Mouse (Mus musculus): Measurements from ENCODE around the gene Cfl1. TPM values are rescaled to one million over a fixed set of nuclear protein-coding genes. Genes with fewer than 3 reads are reported as not detected.

Cfl1 gene
- polyA plus RNA-seq (2011; ENCODE audit: insufficient read depth, insufficient read length, low replicate concordance, missing spikeins), result 441 and 478 TPM in 2 replicates

DNA sequence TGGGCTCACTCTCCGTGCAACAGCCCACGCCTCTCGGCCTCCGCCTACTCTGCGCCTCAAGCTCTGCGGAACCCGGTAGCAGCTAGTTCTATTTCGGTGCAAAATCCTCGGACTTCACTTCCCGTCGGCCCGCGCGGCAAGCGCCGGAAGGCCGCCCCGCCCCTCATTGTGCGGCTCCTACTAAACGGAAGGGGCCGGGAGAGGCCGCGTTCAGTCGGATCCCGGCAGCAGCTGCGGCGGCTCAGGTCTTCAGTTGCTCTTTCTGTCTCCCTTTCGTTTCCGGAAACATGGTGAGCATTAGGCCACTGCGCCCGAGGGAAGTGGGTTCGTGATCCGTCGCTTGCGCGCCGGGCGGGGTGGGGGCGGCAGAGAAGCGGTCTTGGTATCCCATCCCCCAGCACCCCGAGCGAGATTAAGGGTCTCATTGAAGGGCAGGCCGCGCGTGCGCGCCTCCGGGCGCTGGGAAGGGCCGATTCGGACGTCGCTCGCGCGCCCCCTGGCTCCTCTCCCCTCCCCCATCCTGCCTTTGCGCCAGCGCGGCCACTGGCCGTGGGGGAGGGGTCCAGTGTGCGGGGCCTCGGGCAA, at the start of gene Cfl1:
TSS of gene Cfl1 (plus strand) at position 143 of the 585 bp plus-strand sequence.
- TF ChIP-seq POLR2A (IDR thresholded peaks at IDR 0.05; ENCODE audit: borderline replicate concordance, control insufficient read depth, low read depth, low read length) (peak; percentile 89; the same call in 1 of the 2 replicates), CTCF (IDR thresholded peaks at IDR 0.05; ENCODE audit: control insufficient read depth, insufficient read depth, low read length) (no peak)

GRCm38 (mm10) chr19:5444371-5444908, 45.8 kb upstream of the Cfl1 start:
- Histone ChIP-seq H3K27ac (ENCODE audit: control insufficient read depth, insufficient read depth, low read depth, low read length, poor library complexity) (no peak overlapping the region), H3K4me1 (ENCODE audit: control insufficient read depth, insufficient read depth, low read length) (peaks cover 9% of the 10 kb centered on the region), H3K4me3 (replicated peaks; ENCODE audit: control insufficient read depth, low read depth, low read length) (no peak overlapping the region)
- WGBS, result 41% methylated on average over 9 of the region's 9 CpGs
- TF ChIP-seq POLR2A (IDR thresholded peaks at IDR 0.05; ENCODE audit: borderline replicate concordance, control insufficient read depth, low read depth, low read length) (no peak), CTCF (IDR thresholded peaks at IDR 0.05; ENCODE audit: control insufficient read depth, insufficient read depth, low read length) (no peak)

More for the DNA sequence above, at the start of gene Cfl1:
- peak within 1 kb of the TSS; percentile 91 for H3K4me3 ChIP-seq (replicated peaks; ENCODE audit: control insufficient read depth, low read depth, low read length)
- H3K27ac ChIP-seq (ENCODE audit: control insufficient read depth, insufficient read depth, low read depth, low read length, poor library complexity), result peak within 1 kb of the TSS; percentile 97
- WGBS, result under 1% methylated on average over 62 of the region's 62 CpGs
- peaks cover 2% of the 10 kb centered on the region; the same call in 1 of the 2 replicates for H3K4me1 ChIP-seq (ENCODE audit: control insufficient read depth, insufficient read depth, low read length)

DNA sequence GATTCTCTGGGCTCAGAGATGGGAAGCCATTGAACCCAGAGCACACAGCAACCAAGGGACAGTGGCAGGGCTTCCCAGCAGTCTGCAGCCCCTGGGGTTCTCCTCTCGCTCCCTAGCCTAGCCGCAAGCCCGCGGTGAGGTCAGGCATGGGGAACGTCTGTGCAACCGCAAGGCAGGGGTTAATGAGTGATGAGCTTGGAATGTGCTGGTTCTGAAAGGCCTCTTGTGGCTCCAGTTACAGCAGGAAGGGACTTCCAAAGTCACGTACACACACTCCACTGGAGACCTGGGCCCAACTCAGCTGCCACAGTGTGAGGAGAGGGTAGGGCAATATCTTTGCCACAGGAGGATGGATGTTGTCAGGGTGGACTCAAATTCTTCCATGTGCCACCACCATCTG, 45.3 kb upstream of the Cfl1 start:
- H3K4me1 ChIP-seq (ENCODE audit: control insufficient read depth, insufficient read depth, low read length), result peaks cover 9% of the 10 kb centered on the region
- no peak overlapping the region for H3K4me3 ChIP-seq (replicated peaks; ENCODE audit: control insufficient read depth, low read depth, low read length)
- H3K27ac ChIP-seq (ENCODE audit: control insufficient read depth, insufficient read depth, low read depth, low read length, poor library complexity), result no peak overlapping the region
- no peak for TF ChIP-seq POLR2A (IDR thresholded peaks at IDR 0.05; ENCODE audit: borderline replicate concordance, control insufficient read depth, low read depth, low read length)
- TF ChIP-seq CTCF (IDR thresholded peaks at IDR 0.05; ENCODE audit: control insufficient read depth, insufficient read depth, low read length), result no peak
- 56% methylated on average over 7 of the region's 7 CpGs for WGBS

- Histone ChIP-seq H3K4me1 (ENCODE audit: control insufficient read depth, insufficient read depth, low read length) (peaks cover 9% of the 10 kb centered on the region), H3K4me3 (replicated peaks; ENCODE audit: control insufficient read depth, low read depth, low read length) (no peak overlapping the region), H3K27ac (ENCODE audit: control insufficient read depth, insufficient read depth, low read depth, low read length, poor library complexity) (no peak overlapping the region)
- TF ChIP-seq POLR2A (IDR thresholded peaks at IDR 0.05; ENCODE audit: borderline replicate concordance, control insufficient read depth, low read depth, low read length) (no peak), CTCF (IDR thresholded peaks at IDR 0.05; ENCODE audit: control insufficient read depth, insufficient read depth, low read length) (no peak)
- 90% methylated on average over 5 of the region's 5 CpGs for WGBS
These were observed 44.5 kb upstream of the Cfl1 start for GRCm38 (mm10) chr19:5445747-5446146.

DNA sequence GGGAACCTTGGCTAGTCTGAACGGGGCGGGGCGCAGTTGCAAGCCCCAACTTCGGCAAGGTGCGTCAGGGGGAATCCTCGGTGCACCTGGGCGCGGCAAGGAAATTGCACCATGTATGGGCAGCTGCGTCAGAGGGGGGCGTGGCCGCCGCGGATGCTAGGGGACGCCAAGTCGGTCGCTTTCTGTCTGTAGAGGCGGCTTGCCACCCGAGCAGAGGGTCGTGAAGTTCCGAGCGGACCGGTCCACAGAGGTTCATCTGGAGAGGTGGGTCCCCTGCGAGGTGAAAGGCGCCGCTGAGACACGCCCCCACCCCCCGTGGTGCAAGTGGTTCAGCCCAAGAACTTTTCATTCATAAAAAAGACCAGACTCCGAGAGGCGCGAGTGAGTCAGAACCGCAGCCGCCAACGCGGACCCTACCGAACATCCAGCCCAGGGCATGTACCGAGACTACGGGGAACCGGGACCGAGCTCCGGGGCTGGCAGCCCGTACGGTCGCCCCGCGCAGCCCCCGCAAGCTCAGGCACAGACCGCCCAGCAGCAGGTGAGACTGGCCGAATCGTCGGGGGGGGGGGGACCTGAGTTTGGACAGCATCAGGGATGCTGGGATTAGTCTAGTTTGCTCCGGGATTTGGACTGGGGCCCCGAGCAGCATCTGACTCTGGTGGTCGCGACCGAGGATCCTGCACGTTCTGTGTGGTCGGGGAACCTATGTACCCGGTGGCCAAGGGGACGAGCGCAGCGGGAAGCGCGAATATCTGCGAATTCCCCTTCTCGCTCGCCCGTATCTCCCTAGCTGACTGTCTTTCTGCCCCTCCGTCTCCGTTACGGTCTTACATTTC, 42.5 kb upstream of the Cfl1 start, which contains the start of gene Fosl1:
TSS of gene Fosl1 (plus strand) at position 33 of the 839 bp plus-strand sequence.
- WGBS, result under 1% methylated on average over 70 of the region's 70 CpGs

GRCm38 (mm10) chr19:5448354-5449150, 41.7 kb upstream of the Cfl1 start:
- Histone ChIP-seq H3K4me1 (ENCODE audit: control insufficient read depth, insufficient read depth, low read length) (peaks cover 9% of the 10 kb centered on the region), H3K27ac (ENCODE audit: control insufficient read depth, insufficient read depth, low read depth, low read length, poor library complexity) (no peak overlapping the region), H3K4me3 (replicated peaks; ENCODE audit: control insufficient read depth, low read depth, low read length) (no peak overlapping the region)
- WGBS, result 4% methylated on average over 36 of the region's 36 CpGs
- TF ChIP-seq POLR2A (IDR thresholded peaks at IDR 0.05; ENCODE audit: borderline replicate concordance, control insufficient read depth, low read depth, low read length) (no peak), CTCF (IDR thresholded peaks at IDR 0.05; ENCODE audit: control insufficient read depth, insufficient read depth, low read length) (no peak)

More for the DNA sequence above, 42.5 kb upstream of the Cfl1 start, which contains the start of gene Fosl1:
- Histone ChIP-seq H3K4me1 (ENCODE audit: control insufficient read depth, insufficient read depth, low read length) (peaks cover 9% of the 10 kb centered on the region), H3K27ac (ENCODE audit: control insufficient read depth, insufficient read depth, low read depth, low read length, poor library complexity) (no peak within 1 kb of the TSS), H3K4me3 (replicated peaks; ENCODE audit: control insufficient read depth, low read depth, low read length) (peak within 1 kb of the TSS; percentile 50)
- TF ChIP-seq POLR2A (IDR thresholded peaks at IDR 0.05; ENCODE audit: borderline replicate concordance, control insufficient read depth, low read depth, low read length) (peak; percentile 4; the same call in 1 of the 2 replicates), CTCF (IDR thresholded peaks at IDR 0.05; ENCODE audit: control insufficient read depth, insufficient read depth, low read length) (no peak)

- no peak overlapping the region for H3K27ac ChIP-seq (ENCODE audit: control insufficient read depth, insufficient read depth, low read depth, low read length, poor library complexity)
- WGBS, result 75% methylated on average over 3 of the region's 3 CpGs
- TF ChIP-seq POLR2A (IDR thresholded peaks at IDR 0.05; ENCODE audit: borderline replicate concordance, control insufficient read depth, low read depth, low read length) (no peak), CTCF (IDR thresholded peaks at IDR 0.05; ENCODE audit: control insufficient read depth, insufficient read depth, low read length) (no peak)
- peaks cover 9% of the 10 kb centered on the region for H3K4me1 ChIP-seq (ENCODE audit: control insufficient read depth, insufficient read depth, low read length)
- H3K4me3 ChIP-seq (replicated peaks; ENCODE audit: control insufficient read depth, low read depth, low read length), result no peak overlapping the region
These were observed 40.6 kb upstream of the Cfl1 start for GRCm38 (mm10) chr19:5449673-5450072.

All from bone marrow, adult 2 months (tissue).